Mouse (Mus musculus): Measurements from ENCODE around the gene Trim24.
"Not testable (repeated sequence)": the region's sequence is repeated elsewhere in the genome, so short reads cannot be mapped to it uniquely, and the experiment has no call there.

GRCm38 (mm10) chr6:37844947-37845346 lies 25.7 kb upstream of the Trim24 start:
- TF ChIP-seq ZC3H11A (IDR thresholded peaks at IDR 0.05; ENCODE audit: borderline replicate concordance, low read depth, low read length); HCFC1 (IDR thresholded peaks at IDR 0.05; ENCODE audit: borderline replicate concordance, insufficient read depth, low read length); CHD2 (IDR thresholded peaks at IDR 0.05; ENCODE audit: low read depth, low read length); ZNF384 (IDR thresholded peaks at IDR 0.05; ENCODE audit: low read depth, low read length): not testable (repeated sequence)

Data from ES-E14 (cell line).